Mouse (Mus musculus): ENCODE results near the gene Dclk1. TPM values are rescaled to one million over a fixed set of nuclear protein-coding genes. Genes with fewer than 3 reads are reported as not detected.

The Dclk1 gene
- total RNA-seq, 2 experiments from 2014 or later, result 6.3 to 9.1 TPM

Other genes starting within 250 kb of the Dclk1 start
- gene Ccna1, start 186.9 kb upstream of the Dclk1 start, total RNA-seq (2021), result not detected
- gene Spg20, start 130.3 kb upstream of the Dclk1 start, total RNA-seq (2021), result 10 to 100 TPM; 24.8 to 28.6 TPM
- not detected for gene Ccdc169, start 105.0 kb upstream of the Dclk1 start, total RNA-seq (2021)
- gene Sohlh2, start 60.3 kb upstream of the Dclk1 start, total RNA-seq (2021), result not detected
- gene Gm21954, start 229.8 kb downstream of the Dclk1 start, total RNA-seq (2021), result not detected